Mouse (Mus musculus) adrenal gland, adult (tissue): ENCODE results near the gene Vmn1r43.
"Not testable (repeated sequence)": the region's sequence is repeated elsewhere in the genome, so short reads cannot be mapped to it uniquely, and the experiment has no call there.

Experiments
- DNase-seq, 2 experiments: peaks; one replicate each; pipeline ENCODE4 v3.0.0; 2022 to 2023; ENCODE audit warnings: low spot score in 1 of 2; ENCODE audit not compliant: inconsistent age in 2 of 2

Gene Vmn1r43

DNA sequence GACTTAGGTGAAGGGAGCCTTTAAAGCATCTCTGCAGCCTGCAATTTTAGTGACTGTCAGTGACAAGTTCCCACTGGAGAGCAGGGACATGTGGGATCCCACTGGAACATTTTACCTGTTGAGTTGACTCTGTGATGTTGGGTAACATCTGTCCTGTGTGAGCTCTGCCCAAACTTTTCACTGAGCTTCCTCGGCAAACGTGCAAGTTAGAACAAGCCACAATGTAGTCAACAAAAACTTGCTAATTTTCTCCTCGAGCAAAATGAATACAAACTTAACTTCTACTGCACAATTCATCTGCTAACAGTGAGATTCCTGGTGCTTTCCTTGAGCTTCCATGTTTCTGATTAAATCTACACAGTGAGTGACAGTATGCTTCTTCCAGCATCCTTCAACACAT is at the start of gene Vmn1r43, which contains the start of gene Vmn1r42:
Gene Vmn1r43, minus strand, starts transcription at position 101 of the 400 bp plus-strand sequence.
Gene Vmn1r42, minus strand, starts transcription at position 101 of the 400 bp plus-strand sequence.
- DNase-seq, result not testable (repeated sequence)

- no peak for DNase-seq
Observed at GRCm38 (mm10) chr6:89883812-89884211, 7.6 kb upstream of the Vmn1r43 start.

DNA sequence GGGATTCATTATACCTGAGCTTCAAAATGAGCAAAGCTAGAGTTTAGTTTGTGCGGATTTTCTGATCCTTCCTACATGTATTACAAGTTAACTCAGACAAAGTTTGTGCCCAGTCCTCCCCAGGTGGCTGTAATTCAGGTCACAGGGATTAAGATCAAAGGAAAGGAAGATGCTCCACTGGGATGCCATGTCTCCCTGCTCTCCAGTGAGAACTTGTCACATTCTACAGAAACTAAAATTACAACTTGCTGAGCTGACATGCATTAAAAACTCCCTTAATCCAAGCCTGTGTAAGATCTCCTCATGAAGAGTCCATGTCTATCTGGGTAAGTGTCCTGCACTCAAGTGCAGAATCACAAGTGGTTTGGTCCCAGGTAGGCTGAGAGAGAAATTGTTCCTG is 7.1 kb upstream of the Vmn1r43 start, which contains the start of gene Vmn1r44:
Gene Vmn1r44, plus strand, starts transcription at position 301 of the 400 bp plus-strand sequence.
- no peak for DNase-seq

- DNase-seq, result peak in 1 of 2 experiments; percentile 44
Observed at GRCm38 (mm10) chr6:89880867-89881266, 4.7 kb upstream of the Vmn1r43 start.

GRCm38 (mm10) chr6:89876963-89877362 is 750 bp upstream of the Vmn1r43 start:
- no peak for DNase-seq

DNA sequence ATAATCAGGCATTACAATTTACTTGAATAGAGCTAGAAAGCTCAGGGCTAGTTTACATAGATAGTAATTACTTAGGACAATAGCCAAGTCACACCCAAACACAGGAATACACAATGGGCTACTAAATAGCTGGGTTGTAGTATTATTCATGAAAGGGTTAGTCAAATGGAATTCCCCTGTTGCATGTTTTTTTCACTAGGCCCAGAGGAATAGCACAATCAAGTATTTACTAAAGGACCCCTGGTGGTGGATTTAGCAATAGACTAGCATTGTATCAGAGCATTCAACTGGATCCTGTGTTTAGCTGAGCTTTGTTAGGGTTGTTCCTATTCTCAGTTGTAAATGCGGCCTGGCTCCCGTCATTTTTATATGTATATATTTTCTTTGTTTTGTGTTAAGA is 8.2 kb downstream of the Vmn1r43 start:
- DNase-seq, result no peak

DNA sequence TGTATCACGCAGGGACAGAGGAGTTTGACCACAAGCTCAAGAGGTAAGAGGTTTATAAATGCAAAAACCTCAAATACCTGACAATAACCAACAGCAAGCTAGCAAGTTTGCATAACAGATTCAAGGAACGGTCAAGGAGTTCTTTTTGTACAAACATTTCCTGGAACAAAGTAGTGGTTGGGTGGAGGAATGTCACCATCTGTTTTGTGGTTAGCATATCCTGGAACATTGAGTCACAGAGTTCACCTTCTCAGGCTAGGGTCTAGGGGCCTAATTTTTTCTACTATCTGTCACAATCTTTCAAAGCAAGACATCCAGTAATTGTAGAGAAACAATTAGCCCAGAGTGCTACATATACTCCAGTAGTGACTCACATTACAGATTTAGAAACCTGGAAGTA is 8.9 kb downstream of the Vmn1r43 start:
- DNase-seq, result no peak

GRCm38 (mm10) chr6:89863792-89864191 is 12.4 kb downstream of the Vmn1r43 start:
- DNase-seq, result no peak

DNA sequence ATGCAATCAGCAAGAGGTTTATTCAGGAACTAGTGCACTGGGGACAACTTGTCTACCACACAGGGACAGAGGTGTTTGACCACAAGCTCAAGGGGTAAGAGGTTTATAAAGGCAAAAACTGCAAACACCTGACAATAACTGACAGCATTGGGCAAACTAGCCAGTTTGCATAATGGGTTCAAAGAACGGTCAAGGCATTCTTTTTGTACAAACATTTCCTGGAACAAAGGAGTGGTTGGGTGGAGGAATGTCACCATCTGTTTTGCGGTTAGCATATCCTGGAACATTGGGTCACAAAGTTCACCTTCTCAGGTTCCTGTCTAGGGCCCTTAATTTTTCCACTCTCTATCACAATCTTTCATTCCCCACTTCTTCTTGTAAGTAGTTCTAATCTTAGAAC is 16.4 kb downstream of the Vmn1r43 start:
- no peak for DNase-seq

GRCm38 (mm10) chr6:89857552-89857951 is 18.7 kb downstream of the Vmn1r43 start:
- DNase-seq, result no peak
